Mouse (Mus musculus): Measurements from ENCODE around the gene Zfhx3.

Zfhx3 gene

DNA sequence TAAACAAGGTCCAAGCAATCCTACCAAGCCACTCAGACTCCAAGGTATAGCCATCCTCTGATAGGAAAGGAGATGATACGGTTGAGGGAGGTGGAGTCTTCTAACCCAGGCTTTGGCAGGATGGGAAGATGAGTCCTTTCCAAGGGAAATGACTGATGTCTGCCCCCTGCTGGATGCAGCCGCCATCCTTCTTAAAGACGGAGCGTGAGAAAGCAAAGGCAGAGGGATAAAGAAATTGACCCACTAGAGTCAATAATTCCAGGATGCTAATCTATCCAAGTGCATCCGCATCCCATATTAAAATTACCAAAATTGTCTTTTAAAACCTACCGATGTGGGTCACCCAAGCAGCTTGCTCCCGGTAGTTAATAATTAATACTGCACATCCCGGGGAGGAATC lies 158.7 kb downstream of the Zfhx3 start:
- no peak for DNase-seq

DNA sequence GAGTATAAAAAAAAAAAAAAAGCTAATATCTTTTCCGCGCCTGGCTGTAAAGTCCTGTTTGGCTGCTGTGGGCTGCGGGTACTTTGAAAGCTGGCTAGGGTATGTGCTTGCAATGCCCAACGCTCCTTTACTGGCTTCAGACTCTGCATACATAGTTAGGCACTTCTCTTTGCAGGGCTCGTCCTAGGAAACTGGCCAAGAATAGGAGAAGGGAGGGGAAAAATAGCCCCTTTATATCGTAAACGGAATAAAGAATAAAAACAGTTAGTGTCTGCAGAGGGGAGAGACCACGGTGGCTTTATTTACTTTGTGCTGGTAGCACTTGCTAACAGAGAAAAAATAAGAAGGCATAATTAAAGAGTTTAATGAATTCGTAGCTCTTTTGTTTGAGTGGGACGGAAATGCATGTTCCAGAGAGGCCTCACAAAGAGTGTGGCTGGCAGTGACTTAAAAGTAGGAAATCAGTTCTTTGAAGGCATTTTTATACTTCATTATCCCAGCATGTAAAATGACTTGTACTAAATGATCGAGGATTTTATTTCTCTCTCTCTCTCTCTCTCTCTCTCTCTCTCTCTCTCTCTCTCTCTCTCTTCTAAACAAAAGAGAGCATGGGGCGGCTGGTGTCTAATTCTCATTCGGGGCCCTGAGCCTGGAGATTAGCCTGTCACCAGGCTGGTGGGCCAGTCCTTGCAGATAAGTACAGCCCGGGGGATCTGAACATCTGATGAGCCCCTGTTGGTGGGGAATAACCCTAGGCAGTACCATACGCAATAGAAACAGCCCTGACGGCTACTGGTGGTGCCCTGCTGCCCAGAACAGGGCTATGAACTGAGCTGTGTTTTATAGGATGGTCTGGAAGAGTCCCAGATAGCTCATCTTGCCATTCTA lies 159.8 kb downstream of the Zfhx3 start:
- DNase-seq: no peak

DNA sequence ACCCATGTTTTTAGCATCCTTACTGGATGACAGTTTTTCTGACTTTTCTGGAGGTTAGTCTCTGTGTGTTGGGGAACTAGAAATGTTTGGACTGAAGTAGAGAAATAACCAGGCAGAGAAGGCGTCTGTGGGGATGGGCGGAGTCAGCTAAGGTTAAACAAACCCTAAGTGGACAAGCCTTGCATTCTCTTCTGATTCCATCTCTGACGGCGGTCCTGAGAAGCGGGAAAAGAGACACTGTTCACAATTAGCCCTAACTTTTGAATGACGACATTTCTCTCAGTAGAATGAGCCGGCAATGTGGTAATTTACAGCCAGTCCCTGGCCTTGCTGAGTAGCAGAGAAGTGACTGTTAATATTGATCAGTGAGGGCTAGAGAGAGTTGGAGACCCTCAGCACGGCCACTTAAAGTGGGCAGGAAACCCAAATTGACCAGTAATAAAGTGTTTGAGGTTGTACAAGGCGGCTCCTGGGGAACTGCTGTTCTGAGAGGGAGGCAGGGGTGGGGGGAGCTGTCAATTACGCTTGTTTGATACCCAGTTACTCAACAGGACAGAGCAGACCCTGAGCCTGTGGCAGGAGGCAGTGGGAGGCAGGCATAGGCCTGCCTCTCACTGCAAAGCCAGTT lies 162.1 kb downstream of the Zfhx3 start:
- no peak for DNase-seq

DNA sequence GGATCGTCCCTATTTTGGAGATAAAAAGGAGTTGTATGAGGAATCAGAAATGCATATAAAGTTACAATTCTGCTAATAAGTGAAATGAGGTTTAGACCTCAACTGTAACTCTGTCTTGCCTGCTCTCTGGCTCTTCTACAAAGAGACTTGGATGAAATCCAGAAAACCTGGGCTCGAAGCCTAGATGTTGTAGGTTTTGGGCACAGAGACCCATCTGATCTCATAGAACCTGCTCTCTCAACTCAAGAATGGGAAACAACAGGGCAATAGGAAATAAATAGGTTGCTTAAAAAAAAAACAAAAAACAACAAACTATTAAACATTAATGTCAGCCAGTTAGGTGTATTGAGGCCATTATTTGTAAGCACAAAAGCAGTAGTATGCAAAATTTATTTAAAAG lies 182.6 kb downstream of the Zfhx3 start:
- DNase-seq: no peak

DNA sequence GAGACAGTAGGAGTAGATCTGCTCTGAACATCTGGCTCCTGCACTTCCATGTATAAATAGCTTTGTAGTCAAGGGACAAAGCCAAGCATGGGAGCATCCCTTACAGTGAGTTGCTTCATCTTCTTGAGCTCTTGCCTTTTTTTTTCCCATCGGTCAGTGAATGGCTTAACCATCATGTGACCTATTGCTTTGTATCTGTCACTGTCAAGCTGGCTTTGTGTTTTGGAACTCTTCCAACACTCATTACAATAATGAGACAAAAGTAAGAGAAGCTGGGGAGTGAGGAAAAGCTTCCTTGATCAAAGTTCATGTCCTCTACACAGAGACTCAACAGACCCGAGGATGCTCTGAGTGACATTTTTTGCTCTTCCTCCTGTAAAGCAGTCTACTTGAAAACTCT lies 183.0 kb downstream of the Zfhx3 start:
- DNase-seq: no peak

DNA sequence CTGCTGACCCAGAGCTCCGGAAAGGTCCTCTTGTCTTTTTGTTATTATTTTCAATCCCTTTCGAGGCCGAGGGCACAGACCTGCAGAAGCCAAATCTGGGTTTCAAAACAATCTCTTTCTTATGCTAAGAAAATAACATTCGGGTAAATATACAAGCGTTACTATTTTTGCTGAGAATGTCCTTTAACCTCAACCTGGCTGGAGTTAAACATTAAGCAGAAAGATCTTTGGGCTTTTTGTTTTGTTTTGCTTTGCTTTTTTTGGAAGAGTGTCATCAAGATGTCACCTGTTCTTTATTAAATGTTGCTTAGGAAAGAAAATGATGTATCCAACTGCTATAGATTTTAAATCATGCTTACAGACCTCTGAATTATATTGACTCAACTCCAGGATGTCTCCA lies 204.1 kb downstream of the Zfhx3 start:
- peak; percentile 11 for DNase-seq

DNA sequence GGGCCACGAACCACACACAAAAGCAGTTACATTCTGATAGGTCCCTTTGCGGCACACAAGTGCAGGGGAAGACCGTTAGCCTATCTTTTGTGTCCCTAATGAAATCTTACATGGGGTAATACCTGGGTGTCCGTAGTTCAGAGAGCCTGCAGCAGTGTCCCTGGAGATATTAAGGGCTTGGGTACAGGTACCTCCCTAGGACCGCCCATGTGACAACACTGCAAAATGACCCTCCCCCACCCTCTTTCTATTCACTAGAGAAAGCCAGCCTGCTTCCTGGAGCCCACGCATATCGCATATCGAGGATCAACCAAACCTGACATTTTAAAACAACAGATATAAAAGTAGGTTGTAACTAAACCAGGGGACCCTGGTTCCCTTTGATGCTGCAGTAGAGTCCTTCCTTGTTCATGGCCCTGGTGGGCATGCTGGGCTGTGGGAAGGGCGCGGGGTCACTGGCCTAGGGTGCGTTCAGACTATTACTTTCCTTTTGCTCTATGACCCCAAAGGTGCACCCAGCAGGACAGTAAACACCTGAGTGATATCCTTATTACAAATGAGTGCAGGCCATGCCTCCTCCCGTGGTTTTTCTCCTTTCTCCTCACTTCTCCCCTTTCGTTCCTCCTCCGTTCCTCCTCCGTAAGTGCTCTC lies 206.3 kb downstream of the Zfhx3 start:
- no peak for DNase-seq

DNA sequence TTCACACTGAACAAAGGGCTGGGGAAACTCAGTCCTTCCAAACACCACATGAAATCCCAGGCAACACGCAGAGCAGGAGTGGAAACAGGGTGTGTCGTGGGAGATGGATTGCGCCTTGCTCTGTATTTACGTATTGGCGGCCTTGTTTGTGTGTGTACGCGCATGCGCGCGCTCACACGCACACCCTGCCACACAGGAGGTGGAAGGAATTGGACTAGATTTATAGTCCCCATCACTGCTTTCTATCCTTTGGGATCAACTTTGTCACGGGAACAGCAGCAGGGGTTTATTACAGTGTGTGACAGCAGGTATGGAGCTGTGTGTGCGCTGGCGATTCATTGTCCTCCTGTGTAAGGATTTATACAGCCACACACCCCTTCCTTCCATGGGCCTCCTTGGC lies 228.4 kb downstream of the Zfhx3 start:
- no peak for DNase-seq

DNA sequence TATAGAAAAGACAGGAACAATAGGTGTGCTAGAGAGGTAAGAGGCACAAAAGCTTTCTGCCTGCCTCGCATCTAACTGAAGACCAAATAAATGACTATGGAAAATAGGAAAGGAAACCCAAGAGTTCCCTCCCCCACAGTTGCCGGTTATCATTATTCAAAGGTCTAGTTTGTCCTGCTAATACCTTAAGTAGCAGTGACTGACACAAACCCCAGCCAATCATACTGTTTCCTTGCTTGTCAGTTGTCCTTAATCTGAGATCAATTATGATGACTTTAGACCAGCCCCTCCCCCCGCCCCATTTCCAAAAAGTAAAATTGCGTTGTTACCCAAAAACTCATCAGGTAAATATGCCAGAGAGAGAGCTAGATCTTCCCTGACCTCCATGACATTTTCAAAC lies 240.9 kb downstream of the Zfhx3 start:
- no peak for DNase-seq

DNA sequence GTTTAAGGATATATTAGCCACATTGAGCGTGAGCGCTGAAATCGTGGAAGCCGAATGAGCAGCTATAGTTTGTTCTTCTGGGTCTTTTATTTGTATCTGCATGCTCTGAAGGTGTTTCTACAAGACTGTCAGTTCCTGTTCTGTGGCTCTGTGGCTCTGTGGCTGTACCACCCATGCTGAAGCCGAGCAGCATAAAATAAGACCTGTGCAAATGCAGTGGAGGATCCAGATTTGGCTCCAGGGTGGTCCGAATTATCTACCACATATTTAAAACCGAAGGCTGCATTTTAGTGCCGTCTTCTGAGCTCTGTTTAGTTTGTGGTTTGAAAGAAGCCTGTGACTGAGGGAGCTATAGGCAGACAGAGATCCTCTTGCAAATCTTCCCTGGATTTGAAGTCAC lies 241.5 kb downstream of the Zfhx3 start:
- DNase-seq: no peak

DNA sequence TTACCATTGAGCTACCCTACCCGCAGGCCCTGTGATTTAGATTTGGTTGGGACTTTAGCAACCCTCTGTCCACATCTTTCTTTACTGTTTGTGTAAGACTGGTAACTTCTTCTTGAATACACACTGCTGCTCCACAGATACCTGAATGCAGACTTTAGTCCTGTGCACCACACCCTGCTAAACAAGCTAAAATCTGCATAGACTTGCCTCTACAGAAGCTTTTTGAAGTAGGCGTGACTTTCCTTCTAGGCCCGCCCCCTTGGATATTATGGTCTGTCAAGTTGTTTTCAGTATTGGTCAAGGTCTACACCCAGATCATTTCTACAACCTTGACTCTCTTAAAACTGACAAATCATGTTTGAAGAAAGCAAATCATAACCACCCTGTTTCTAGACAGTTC lies 243.8 kb downstream of the Zfhx3 start:
- no peak for DNase-seq

DNA sequence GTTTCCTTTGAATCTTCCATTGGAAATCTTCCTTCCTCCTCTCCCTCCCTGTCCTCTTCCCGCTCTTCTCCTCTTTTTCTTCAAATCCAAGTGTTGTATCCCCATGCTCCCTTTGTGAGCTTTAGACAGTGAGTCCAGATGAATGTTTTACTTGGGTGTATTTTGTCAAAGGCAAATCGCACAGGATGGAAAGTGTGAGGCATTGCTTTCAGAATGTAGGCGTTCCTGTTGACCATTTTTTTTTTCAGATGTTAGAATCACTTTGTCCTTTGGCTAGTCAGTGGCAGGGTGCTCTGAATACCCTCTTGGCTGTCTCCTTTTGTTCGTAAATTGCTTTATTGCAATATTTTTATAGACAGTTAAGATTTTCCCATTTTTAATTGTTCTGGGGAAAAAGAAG lies 245.6 kb downstream of the Zfhx3 start:
- DNase-seq: no peak

DNA sequence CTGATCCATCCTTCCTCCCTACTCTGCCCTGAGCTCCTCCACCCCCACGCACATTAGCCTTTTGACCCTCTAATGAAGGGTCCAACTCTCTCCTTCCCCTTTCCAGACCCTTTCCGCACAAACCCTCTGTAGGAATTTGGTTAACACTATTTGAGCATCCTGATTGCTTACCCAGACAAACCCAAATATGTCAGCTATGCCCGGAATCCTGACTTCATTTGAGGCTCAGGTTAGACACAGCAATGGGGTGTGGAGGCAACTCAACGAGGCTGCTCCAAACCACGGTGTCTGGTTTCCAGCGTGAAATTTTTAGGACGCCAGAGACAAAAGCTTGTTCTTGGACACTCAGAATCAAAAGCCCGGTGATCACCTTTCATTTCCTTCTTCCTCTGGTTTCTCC lies 252.1 kb downstream of the Zfhx3 start:
- DNase-seq: no peak

DNA sequence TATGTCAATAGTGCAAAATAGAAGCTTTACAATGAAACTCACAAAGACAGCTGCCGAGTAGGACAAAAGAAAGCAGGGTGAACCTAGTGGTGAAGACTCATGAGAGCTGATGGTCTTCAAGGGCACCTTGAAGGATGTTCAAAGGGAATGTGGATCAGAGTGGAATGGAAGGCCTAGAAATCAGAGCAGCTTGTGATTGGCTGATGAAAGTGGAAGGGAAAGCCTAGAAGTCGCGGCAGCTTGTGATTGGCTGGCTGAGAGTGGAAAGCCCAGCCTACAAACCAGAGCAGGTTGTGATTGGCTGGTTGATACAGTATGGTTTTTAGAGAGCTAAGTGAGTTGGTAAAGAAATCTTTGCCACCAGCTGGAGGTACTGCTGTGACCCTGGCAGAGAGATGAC lies 272.6 kb downstream of the Zfhx3 start:
- no peak for DNase-seq

DNA sequence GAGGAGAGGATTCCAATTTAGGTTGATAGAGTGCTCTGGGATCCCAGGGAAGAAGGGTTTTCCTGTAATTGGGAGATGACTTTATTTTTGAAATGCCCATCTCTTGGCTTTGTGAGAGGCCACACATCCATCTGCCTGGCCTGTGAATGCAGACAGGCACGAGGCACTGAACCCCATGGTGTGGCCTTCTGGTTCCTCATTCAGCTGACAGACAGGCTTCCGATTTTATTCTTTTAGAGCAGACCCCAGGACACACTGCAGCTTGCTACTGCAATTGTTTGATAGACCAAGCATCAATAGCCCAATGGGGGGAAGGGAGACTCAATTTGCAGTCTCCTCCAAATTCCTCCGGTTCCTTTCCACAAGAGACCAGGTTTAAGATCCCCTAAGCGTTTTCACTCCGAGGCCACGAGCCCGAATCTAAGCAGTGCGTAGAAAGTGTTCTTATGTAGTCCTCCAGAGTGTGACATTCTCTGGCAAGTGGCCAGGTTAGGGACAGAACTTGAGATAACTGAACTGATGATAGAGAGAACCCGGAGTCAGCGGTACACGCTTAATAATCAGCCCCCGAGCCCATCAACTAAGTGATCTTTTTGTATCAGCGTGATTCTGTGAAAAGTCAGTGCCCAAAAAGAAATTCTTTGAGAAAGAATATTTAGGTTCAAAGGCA lies 275.9 kb downstream of the Zfhx3 start:
- no peak for DNase-seq

DNA sequence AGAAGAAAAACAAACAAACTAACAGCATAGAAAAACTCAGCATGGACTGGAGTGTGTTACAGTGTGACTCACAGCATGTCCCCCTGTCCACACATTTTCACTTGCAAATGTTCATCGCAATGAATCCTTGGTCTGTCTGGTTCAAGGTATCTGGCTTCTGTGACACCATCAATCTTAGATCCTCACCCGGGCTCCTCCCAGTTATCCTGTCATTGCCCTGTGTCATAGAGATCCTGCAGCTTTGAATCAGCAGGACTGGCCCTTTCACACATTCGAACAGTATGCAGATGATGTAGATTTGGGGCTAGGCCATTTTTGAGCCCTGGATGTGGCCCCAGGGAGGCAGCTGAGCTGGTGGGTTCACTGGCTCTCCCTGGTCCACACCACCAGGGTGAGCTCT lies 278.1 kb downstream of the Zfhx3 start:
- DNase-seq: no peak

DNA sequence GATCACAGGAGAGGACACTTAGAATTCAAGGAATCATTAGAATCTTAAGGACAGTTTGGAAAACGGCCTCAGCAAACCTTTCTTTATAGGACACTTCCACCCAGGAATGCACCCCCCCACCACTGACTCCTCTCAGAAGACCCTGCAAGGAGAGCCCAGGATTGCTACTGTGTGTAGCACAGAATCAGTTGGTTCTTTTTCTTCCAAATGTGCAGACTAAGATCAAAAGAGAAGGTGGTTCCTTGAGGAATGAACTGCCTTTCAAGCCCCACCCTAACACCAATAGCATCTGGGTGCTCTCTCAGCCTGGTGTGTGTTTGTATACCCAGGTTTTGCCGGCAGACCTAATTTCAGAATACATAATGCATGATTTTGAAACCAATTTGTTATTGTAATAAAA lies 279.6 kb downstream of the Zfhx3 start:
- no peak for DNase-seq

DNA sequence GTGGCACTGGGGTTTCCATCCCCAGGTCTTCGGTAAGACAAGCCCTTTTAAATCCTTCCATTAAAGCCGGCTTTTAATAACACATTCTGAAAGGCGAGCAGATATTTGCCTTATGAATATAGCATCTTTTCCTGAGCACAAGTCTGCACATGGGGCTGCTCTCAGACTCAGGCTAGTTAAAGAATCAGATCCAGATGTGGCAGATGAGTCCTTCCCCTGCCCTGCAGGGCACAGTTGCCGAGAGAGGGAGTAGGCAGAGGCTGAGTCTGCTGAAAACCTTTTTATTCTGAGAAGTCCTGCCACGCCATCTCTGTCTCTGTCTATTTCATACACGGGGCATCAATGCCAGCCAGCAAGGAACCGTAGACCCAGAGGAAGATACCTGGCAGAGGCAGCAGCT lies 289.9 kb downstream of the Zfhx3 start:
- DNase-seq: no peak

DNA sequence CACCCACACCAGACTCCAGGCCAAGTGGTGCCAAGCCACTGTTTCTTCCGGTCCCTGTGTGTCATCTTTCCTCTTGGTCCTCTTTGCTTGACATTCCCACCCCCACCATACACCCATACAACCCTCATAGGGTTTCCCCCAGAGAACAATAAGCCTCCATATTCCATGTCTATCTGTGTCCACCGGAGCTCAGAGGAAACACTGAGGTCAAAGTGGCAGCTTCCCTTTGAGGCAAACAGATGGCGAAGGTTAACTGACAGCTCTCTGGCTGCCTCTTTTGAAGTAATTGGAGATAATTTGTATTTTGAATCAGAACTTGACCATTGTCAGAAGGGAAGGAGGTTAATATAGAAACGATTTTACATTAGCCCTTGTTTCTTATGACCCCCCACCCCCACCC lies 292.0 kb downstream of the Zfhx3 start:
- no peak for DNase-seq

DNA sequence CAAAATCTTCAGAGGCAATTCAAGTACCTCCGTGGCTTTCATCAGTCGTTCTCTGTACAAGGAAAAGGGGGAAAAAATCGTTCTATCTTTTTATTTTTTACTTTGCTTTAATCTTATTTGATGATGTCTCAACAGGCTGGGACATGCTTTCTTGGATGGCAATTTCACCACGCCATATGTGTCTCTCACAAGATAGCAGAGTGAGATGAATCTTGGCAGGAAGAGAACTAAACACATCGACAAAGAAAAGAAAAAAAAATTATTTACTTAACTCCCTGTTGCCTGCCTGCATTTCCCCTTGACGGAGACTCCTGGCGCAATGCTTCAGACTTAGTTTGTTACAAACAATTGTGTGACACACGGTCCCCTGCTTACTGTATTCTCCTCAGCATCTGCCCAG lies 294.3 kb downstream of the Zfhx3 start:
- no peak for DNase-seq

DNA sequence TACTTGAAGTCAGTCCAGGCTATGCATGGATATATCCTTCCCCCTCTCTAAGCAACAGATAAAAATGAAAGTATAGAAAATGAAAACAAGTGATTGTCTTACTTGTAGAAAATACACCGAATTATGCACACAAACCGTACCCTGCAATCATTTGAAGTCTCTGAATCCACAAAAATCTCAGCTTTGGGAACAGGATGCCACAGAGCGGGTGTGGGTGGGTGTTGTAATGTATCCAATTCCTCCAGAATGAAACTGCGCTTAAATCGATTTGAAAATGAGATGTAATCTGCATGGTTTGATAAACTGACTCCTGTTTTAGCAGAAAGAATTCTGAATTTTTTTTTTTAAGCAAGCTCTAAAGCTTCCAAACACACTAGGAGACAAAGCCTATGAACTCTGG lies 297.1 kb downstream of the Zfhx3 start:
- DNase-seq: no peak

DNA sequence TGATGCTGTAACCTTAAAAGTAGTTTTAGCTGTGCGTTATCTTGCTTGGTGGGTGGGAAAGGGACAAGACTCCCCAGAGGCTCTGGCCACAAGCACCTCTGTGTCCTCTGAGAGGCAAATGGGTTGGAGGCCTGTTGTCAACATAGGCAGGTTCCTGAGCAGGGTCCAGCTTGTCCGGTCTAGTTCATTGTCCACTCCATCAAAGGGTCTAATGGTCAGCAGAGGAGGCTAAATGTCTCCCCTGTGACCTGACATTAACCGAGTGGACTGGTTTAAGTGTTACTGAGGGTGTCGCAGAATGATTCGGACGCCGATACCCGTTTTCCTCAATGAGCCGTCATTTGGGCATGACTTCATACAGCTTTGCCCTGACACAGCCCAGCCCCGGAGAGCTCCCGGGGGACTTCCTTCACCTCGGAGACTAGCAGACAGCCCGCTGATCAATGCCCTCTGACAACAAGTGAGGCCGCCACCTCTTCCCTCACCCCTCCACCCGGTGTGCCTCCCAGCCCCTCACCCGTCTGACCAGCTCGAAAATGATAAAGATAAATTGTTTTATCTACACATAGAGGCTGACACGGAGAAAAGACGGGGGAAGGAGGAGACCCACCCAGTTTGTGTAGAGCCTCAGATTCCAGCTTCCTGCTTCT lies 298.7 kb downstream of the Zfhx3 start:
- DNase-seq: no peak

DNA sequence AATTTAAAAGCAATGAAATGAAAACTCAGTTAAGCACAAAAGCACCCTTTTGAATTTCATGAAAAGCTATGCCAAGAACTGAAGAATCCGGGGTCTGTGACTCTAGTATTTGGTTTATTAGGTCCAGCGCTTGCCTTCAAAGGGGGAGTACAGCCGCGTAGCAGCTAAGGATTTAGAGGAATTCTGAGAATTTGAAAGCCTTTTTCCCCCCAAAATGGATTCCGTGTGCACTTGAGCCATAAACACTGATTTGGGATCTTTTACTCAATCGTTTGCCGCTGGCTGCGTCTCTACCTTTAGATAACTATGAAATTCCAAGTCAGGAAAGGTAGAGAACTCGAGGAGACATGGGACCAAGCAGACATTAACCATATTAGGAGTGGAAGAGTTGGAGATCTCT lies 300.8 kb downstream of the Zfhx3 start:
- DNase-seq: no peak

All from kidney, adult 18-20 months (tissue).